Mouse (Mus musculus) layer of hippocampus, adult 2 months (tissue): ENCODE measurements around the gene Keg1. TPM values are rescaled to one million over a fixed set of nuclear protein-coding genes. Genes with fewer than 3 reads are reported as not detected.
"Not testable (repeated sequence)": the region's sequence is repeated elsewhere in the genome, so short reads cannot be mapped to it uniquely, and the experiment has no call there.

Source experiments
- DNase-seq, 2 experiments: peaks; one replicate each; pipeline ENCODE4 v3.0.0; 2022; ENCODE audit warnings: low spot score in 2 of 2
- H3K27ac ChIP-seq: fragments of 200-600 bp; 2 replicates; pipeline ENCODE4 v1.8.1; 2022
- H3K4me3 ChIP-seq: fragments of 200-600 bp; 2 replicates; pipeline ENCODE4 v1.8.1; 2022; ENCODE audit warnings: mild to moderate bottlenecking
- CTCF ChIP-seq: fragments of 200-600 bp; conservative IDR thresholded peaks from 2 replicates; pipeline ENCODE4 v1.8.1; 2022; ENCODE audit warnings: antibody characterized with exemption, mild to moderate bottlenecking, moderate library complexity
- long read RNA-seq, 2 experiments: library from polyadenylated mRNA; stranded (forward); transcript quantifications; one replicate each; pipeline ENCODE4 v2.0.0; 2021; ENCODE audit warnings: borderline mapping rate in 2 of 2
- total RNA-seq, 2 experiments: library from RNA; stranded (reverse); gene quantifications; 2 replicates each; pipeline ENCODE4 v1.2.3; 2021

Gene Keg1
- not detected for total RNA-seq
- long read RNA-seq, experiment 1 = 0 reads
- long read RNA-seq, experiment 2 = 0 reads

- H3K4me3 ChIP-seq = no peak within 1 kb of the TSS
- TF ChIP-seq CTCF = no peak
- no peak within 1 kb of the TSS for H3K27ac ChIP-seq
- DNase-seq = no peak
These were observed at the start of gene Keg1 for GRCm38 (mm10) chr19:12695590-12695989. Keg1 (plus strand) TSS chr19:12695786.

DNA sequence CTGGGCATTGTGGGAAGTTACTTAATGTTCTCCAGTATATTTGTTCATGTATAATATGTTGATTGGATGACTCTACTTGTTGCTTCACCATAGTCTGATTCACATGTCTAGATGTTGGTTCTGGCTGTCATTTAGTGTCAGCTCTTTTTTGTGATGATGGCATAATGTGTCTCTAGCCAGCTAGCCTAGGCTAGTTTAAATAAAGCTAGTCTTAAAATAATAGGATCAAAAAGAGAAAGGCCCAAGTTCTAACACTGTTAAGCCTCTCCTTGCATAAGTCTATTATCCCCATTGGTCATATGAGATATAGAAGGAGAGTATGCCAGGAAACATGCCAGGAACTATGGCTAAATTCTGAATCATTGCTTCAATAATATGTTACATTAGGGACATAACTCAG, 46.1 kb upstream of the Keg1 start:
- Histone ChIP-seq H3K27ac (no peak overlapping the region), H3K4me3 (no peak overlapping the region)
- TF ChIP-seq CTCF = no peak
- DNase-seq = no peak

DNA sequence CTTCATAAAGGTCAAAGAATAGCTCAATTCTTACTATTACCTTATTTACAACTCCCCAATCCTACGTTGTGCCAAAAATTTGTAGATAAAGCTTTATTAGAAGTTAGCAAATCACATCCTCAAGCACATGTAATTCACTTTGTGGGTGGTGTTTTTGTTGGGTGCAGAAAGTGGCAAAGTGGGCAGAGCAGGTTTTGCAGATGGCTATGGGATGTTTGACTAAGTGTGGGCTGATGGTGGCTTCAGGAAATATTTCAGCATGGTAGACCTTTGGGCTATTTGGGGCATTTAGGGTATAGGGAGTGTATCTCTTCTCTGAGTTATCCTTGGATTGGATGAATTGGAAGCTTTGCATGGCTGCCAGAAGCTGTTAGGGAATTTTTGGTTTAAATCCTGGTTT, 29.4 kb upstream of the Keg1 start:
- TF ChIP-seq CTCF = no peak
- DNase-seq = no peak
- H3K27ac ChIP-seq = no peak overlapping the region
- no peak overlapping the region for H3K4me3 ChIP-seq

DNA sequence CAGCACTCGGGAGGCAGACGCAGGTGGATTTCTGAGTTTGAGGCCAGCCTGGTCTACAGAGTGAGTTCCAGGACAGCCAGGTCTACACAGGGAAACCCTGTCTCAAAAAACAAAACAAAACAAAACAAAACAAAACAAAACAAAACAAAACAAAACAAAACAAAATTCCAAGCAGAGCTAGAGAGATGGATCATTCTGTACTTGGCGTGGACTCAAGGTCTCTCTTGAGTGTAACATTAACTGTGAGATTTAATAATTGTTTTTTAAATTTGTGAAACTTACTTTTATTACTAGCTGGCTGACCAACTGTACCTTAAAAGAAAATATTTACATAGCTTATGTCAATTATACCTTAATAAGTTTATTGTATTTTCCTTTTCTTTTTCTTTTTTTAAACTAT, 27.0 kb upstream of the Keg1 start:
- not testable (repeated sequence) for H3K4me3 ChIP-seq, H3K27ac ChIP-seq, DNase-seq

- no peak within 1 kb of the TSS for H3K27ac ChIP-seq
- TF ChIP-seq CTCF = no peak
- no peak within 1 kb of the TSS for H3K4me3 ChIP-seq
- DNase-seq = no peak
These were observed 25.4 kb upstream of the Keg1 start, which contains the start of gene Olfr1442 for GRCm38 (mm10) chr19:12670139-12670538. Olfr1442 (plus strand) TSS chr19:12670439.

DNA sequence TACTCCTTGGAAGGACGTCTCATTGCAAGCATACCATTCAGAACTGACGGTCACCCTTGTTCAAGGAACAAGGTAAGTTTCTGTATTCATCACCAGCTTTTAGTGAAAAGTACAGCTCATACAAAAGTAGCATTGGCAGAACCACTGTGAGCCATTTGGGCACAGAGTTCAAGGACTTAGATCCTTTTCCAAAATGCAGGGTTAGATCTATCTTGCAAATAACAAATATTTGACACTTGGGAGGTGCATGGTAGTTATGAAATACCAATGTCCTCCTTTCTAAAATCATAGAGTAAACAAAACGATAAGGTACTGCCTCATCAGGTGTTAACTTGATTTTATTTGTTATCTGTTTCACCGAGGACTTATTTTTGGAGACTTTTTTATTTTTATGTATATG, 24.5 kb upstream of the Keg1 start:
- TF ChIP-seq CTCF = no peak
- DNase-seq = no peak
- Histone ChIP-seq H3K27ac (no peak overlapping the region), H3K4me3 (no peak overlapping the region)

GRCm38 (mm10) chr19:12677812-12678211, 17.8 kb upstream of the Keg1 start, which contains the start of gene Olfr1443:
Olfr1443 (plus strand) TSS chr19:12678112.
- Histone ChIP-seq H3K4me3 (no peak within 1 kb of the TSS), H3K27ac (no peak within 1 kb of the TSS)
- no peak for TF ChIP-seq CTCF
- DNase-seq = no peak

- H3K27ac ChIP-seq = no peak overlapping the region
- no peak for TF ChIP-seq CTCF
- no peak for DNase-seq
- no peak overlapping the region for H3K4me3 ChIP-seq
These were observed 10.9 kb upstream of the Keg1 start for GRCm38 (mm10) chr19:12684638-12685037.

GRCm38 (mm10) chr19:12685231-12685630, 10.4 kb upstream of the Keg1 start:
- H3K27ac ChIP-seq = no peak overlapping the region
- H3K4me3 ChIP-seq = no peak overlapping the region
- no peak for TF ChIP-seq CTCF
- DNase-seq = no peak

DNA sequence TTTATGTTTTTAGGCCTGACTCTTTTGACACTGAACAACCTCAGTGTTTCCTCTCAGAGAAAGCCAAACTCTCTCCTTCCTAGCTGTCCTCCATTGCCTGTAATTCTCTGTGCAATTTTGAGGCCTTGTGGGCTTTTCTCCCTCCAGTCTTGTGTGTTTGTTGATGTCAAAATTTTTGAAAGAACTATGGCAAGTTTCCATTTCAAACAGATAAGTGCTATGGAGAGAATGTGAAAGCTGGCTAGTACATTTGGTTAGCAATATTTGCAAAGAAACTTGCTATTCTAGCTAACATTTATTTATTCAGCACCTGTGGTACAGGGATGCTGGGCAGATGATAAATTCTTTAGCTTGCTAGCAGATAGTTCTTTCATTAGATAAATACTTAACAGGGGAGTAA, 635 bp downstream of the Keg1 start:
- DNase-seq = no peak
- no peak overlapping the region for H3K27ac ChIP-seq
- no peak for TF ChIP-seq CTCF
- no peak overlapping the region for H3K4me3 ChIP-seq

- no peak for TF ChIP-seq CTCF
- Histone ChIP-seq H3K27ac (no peak overlapping the region), H3K4me3 (no peak overlapping the region)
- DNase-seq = no peak
These were observed 12.9 kb downstream of the Keg1 start for GRCm38 (mm10) chr19:12708458-12708857.

DNA sequence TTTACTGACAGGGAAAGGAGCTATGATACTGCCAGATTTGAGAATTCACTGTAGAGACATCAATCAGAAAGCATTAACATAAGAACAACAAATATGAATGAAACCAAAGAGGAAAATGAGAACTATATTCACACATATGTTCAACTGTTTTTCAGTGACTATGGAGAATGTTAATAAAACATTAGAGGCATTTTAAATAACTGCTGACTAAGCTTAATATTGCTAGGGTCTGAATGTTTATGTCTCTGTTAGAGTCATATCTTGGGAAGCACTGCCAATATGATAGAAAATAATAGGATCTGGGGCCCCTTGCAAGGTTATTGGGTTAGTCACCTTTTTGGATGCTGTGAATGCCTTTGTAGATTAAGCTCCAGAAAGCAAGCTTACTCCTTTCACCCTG, 13.4 kb downstream of the Keg1 start:
- DNase-seq = no peak
- no peak for TF ChIP-seq CTCF
- Histone ChIP-seq H3K27ac (no peak overlapping the region), H3K4me3 (no peak overlapping the region)

- H3K4me3 ChIP-seq = no peak overlapping the region
- DNase-seq = no peak
- no peak overlapping the region for H3K27ac ChIP-seq
- TF ChIP-seq CTCF = no peak
These were observed 23.6 kb downstream of the Keg1 start for GRCm38 (mm10) chr19:12719189-12719588.

- no peak for TF ChIP-seq CTCF
- Histone ChIP-seq H3K27ac (no peak overlapping the region), H3K4me3 (no peak overlapping the region)
- no peak for DNase-seq
These were observed 24.9 kb downstream of the Keg1 start for GRCm38 (mm10) chr19:12720463-12720862.

DNA sequence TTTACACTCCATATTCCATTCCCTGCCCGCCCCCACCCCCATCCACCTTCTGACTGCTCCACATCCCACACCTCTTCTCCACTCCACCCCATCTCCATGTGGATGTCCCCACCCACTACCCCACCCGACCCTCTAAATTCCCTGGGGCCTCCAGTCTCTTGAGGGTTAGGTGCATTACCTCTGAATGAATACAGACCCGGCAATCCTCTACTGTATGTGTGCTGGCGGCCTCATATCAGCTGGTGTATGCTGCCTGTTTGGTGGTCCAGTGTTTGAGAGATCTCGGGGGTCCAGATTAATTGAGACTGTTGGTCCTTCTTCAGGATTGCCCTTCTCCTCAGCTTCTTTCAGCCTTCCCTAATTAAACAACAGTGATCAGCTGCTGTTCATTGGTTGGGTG, 25.3 kb downstream of the Keg1 start:
- H3K4me3 ChIP-seq, DNase-seq, H3K27ac ChIP-seq: not testable (repeated sequence)

DNA sequence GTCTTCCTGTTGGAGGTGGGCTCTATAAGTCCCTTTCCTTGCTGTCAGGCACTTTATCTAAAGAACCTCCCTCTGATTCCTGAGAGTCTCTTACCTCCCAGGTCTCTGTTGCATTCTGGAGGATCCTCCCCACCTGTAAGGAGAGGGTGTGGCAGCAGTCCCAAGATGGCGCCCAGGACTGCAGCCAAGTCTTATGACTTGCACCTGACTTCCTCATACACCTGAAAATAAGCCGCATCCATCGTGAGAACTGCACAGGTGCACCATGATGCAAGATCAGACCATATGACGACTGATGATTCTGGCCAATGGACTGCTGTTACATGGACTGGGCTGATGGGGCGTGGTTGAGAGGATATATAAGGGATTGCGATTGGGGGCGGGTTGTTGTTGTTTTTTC, 26.0 kb downstream of the Keg1 start:
- not testable (repeated sequence) for H3K27ac ChIP-seq, H3K4me3 ChIP-seq, DNase-seq
